Mouse (Mus musculus) limb, embryonic 14.5 days (tissue): ENCODE data around the gene Timm8a2. TPM values are rescaled to one million over a fixed set of nuclear protein-coding genes. Genes with fewer than 3 reads are reported as not detected.

Experiments
- ATAC-seq: fragments of 200-750 bp; cut with Nextera tagmentation; 2 replicates; pipeline ENCODE4 v1.8.0; 2017; ENCODE audit warnings: low read depth, moderate number of reproducible peaks, moderate TSS enrichment; ENCODE audit not compliant: low FRiP score
- DNase-seq: peaks from one replicate; pipeline ENCODE4 v3.0.0-alpha.2; 2015; ENCODE audit warnings: low spot score
- H3K27ac ChIP-seq: fragments of 300-500 bp; sonication (generic); replicated peaks from 2 replicates; pipeline ENCODE4 v1.5.1; 2014; ENCODE audit warnings: low read depth, mild to moderate bottlenecking, low read length, moderate library complexity, mixed read lengths
- H3K27me3 ChIP-seq: fragments of 300-500 bp; sonication (generic); 2 replicates; pipeline ENCODE4 v1.6.1; 2014; ENCODE audit warnings: low read length, mixed read lengths; ENCODE audit not compliant: control insufficient read depth, insufficient read depth
- H3K36me3 ChIP-seq: fragments of 300-500 bp; sonication (generic); 2 replicates; pipeline ENCODE4 v1.6.1; 2014; ENCODE audit warnings: mild to moderate bottlenecking, low read length, moderate library complexity, mixed read lengths; ENCODE audit not compliant: control insufficient read depth, insufficient read depth
- H3K4me1 ChIP-seq: fragments of 300-500 bp; sonication (generic); 2 replicates; pipeline ENCODE4 v1.6.1; 2014; ENCODE audit warnings: antibody characterized with exemption, low read length, mixed read lengths; ENCODE audit not compliant: control insufficient read depth, insufficient read depth
- H3K4me2 ChIP-seq: fragments of 300-500 bp; sonication (generic); replicated peaks from 2 replicates; pipeline ENCODE4 v1.6.1; 2014; ENCODE audit warnings: low read depth, mild to moderate bottlenecking, low read length, moderate library complexity; ENCODE audit not compliant: severe bottlenecking
- H3K4me3 ChIP-seq: fragments of 300-500 bp; sonication (generic); replicated peaks from 2 replicates; pipeline ENCODE4 v1.5.1; 2014; ENCODE audit warnings: low read length
- H3K9ac ChIP-seq: fragments of 300-500 bp; sonication (generic); 2 replicates; pipeline ENCODE4 v1.6.1; 2014; ENCODE audit warnings: mild to moderate bottlenecking, low read depth, low read length, moderate library complexity; ENCODE audit not compliant: severe bottlenecking
- H3K9me3 ChIP-seq: fragments of 300-500 bp; sonication (generic); 2 replicates; pipeline ENCODE4 v1.6.1; 2016; ENCODE audit warnings: low read length; ENCODE audit not compliant: control insufficient read depth
- POLR2A ChIP-seq: fragments of 200-500 bp; IDR thresholded peaks from 2 replicates; pipeline ENCODE4 v1.8.0; 2012; ENCODE audit warnings: inconsistent platforms, mild to moderate bottlenecking, moderate library complexity, borderline replicate concordance; ENCODE audit not compliant: insufficient read depth, insufficient read length; ENCODE audit errors: extremely low read depth
- WGBS: fragments of 180-500 bp; shearing (Covaris S2); extraction: QIAGEN DNeasy Blood & Tissue Kit; methylation state at CpG from one replicate; pipeline ENCODE4 v1.1.7; 2014; 5-methylcytosine and 5-hydroxymethylcytosine counted together
- polyA plus RNA-seq, 2 experiments: library from polyadenylated mRNA; depleted of rRNA in 1 of 2; stranded (reverse) in 1 of 2; unstranded in 1 of 2; fragments of >200 nt; fragmentation: Nextera tagmentation in 1 of 2; extraction: Ambion mirVana in 1 of 2; gene quantifications; 2 replicates each; pipeline versions ENCODE4 v1.2.1 to v1.2.3; 2012 to 2014

Gene Timm8a2
- polyA plus RNA-seq, 2 experiments: 0.20 TPM; not detected in 1

DNA sequence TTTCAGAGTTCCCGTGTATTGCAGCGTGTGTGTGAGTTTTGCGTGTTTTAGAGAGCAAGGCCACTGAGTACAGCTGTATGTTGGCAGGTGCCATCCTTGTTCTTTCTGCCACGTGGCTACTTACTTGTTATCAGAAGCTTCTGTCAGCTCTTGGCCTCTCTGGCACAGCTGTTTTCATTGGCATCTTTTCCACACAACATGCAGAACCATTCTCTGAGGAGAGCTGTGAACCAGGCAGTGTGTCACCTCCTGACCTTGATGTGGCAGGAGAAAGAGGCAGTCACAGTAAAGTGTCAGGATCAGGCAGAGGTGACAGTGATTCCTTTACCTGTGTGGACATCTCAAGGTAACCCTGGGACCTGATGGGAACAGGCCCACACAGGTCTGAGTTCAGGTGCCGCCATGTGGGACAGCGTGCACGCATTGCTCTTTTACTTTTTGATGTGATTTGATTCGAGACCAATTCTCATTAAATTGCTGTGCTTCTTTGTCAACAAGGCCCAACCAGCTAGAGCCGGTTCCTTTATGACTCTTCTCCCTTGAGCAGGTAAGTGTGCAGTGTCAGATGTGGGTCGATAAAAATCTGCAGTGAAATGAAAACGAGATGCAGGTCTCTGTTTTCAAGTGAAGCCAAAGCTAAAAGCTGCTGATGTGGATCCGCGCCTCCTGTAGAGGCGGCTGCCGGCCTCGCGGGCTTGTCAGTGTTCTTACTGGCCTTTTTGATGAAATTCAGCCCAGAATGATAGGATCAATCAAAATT, 33.9 kb upstream of the Timm8a2 start:
- Histone ChIP-seq H3K9ac (no peak overlapping the region), H3K9me3 (no peaks in the 10 kb centered on the region), H3K27me3 (no peaks in the 10 kb centered on the region), H3K36me3 (peaks cover 14% of the 10 kb centered on the region), H3K4me2 (no peak overlapping the region), H3K4me3 (no peak overlapping the region), H3K4me1 (no peaks in the 10 kb centered on the region), H3K27ac (no peak overlapping the region)
- ATAC-seq: no peak
- DNase-seq: no peak
- 94% methylated on average over 17 of the region's 17 CpGs for WGBS
- no peak for TF ChIP-seq POLR2A

DNA sequence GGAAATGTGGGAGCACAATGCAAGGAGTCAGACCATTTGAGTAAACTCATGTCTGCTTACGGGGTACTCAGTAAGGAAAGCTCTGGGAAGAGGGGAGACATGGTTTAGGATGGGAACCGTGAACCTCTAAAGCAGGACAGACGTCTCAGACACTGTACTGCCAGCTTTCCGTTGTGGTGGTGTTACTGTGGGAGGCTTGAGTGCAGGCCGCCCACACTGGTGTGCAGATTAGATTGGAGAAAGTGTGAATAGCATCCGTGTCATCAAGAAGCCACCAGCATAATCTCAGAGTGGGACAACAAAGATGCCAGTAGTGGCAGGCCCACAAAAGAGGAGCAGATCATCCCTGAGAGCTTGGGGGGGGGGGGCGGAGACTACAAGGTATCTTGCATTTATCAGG, 32.2 kb upstream of the Timm8a2 start:
- Histone ChIP-seq H3K4me3 (no peak overlapping the region), H3K4me1 (no peaks in the 10 kb centered on the region), H3K27me3 (no peaks in the 10 kb centered on the region), H3K27ac (no peak overlapping the region), H3K9me3 (no peaks in the 10 kb centered on the region), H3K36me3 (peaks cover 8% of the 10 kb centered on the region; the same call in 1 of the 2 replicates), H3K9ac (no peak overlapping the region), H3K4me2 (no peak overlapping the region)
- ATAC-seq (no peak), DNase-seq (no peak)
- WGBS: 90% methylated on average over 6 of the region's 7 CpGs
- TF ChIP-seq POLR2A: no peak

DNA sequence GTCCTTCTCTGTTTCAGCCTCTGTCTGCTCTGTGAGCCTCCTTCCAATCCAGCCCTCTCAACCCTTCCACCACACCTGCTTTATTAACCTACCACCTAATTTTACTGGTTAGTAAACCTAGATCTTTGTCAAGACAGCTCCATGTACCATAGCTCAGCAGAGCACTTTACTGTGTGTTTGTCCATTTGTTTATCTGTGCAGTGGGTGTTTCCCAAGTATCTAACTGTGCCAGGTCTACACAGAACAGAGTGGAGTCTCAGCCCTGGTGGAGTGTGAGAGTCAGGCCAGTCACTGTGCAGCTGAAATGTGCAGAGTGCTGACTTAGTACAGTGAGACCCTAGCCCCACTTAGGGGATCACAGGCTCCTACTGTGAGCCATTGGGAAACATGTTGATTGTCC, 30.7 kb upstream of the Timm8a2 start:
- Histone ChIP-seq H3K9me3 (no peaks in the 10 kb centered on the region), H3K4me1 (no peaks in the 10 kb centered on the region), H3K9ac (no peak overlapping the region), H3K4me3 (no peak overlapping the region), H3K4me2 (no peak overlapping the region), H3K36me3 (peaks cover 11% of the 10 kb centered on the region), H3K27me3 (no peaks in the 10 kb centered on the region), H3K27ac (no peak overlapping the region)
- ATAC-seq: no peak
- no peak for TF ChIP-seq POLR2A
- no peak for DNase-seq

DNA sequence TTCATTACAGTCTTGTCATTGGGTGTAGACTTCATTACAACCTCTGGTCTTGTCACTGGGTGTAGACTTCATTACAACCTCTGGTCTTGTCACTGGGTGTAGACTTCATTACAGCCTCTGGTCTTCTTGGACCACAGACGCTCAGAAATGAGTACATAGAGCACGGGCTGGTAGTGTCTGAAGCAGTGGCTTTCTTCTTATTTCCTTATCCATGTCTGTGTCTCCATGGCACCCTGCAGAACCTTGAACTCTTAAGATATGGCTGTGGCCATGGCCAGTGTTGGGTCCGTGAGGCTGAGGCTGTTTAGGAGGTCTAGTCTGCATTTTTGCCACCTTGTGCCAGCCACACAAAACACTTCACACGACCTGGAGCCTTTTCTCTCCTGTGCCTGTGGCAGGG, 26.2 kb upstream of the Timm8a2 start:
- Histone ChIP-seq H3K4me1 (0 out of 2 replicates have a peak, but pooled peaks cover 3% of the 10 kb centered on the region), H3K27me3 (no peaks in the 10 kb centered on the region), H3K4me2 (no peak overlapping the region), H3K27ac (no peak overlapping the region), H3K36me3 (peaks cover 21% of the 10 kb centered on the region), H3K9ac (no peak overlapping the region), H3K9me3 (no peaks in the 10 kb centered on the region), H3K4me3 (no peak overlapping the region)
- WGBS: 86% methylated on average over 4 of the region's 4 CpGs
- DNase-seq (no peak), ATAC-seq (no peak)
- no peak for TF ChIP-seq POLR2A

DNA sequence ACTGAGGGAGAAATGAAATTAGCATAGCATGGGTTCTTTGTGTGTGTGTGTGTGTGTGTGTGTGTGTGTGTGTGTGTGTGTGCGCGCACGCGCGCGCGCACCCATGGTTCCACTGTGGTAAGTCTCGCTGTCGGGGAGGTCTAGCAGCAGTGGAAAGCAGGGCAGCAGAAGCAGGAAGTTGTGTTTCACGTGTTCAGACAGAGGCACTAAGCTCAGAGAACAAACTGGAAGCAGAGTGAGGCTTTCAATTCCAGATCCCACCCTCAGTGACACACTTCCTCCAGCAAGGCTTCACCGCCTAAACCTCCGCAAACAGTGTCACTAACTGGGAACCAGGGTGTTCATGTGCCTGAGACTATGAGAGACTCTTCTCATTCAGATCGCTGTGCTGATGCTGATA, 25.0 kb upstream of the Timm8a2 start:
- Histone ChIP-seq H3K27me3 (no peaks in the 10 kb centered on the region), H3K4me1 (0 out of 2 replicates have a peak, but pooled peaks cover 3% of the 10 kb centered on the region), H3K9me3 (no peaks in the 10 kb centered on the region), H3K9ac (no peak overlapping the region), H3K27ac (no peak overlapping the region), H3K36me3 (peaks cover 24% of the 10 kb centered on the region), H3K4me3 (no peak overlapping the region), H3K4me2 (no peak overlapping the region)
- DNase-seq (no peak), ATAC-seq (no peak)
- WGBS: 91% methylated on average over 13 of the region's 13 CpGs
- TF ChIP-seq POLR2A: no peak
